Mouse (Mus musculus) hindbrain, embryonic 15.5 days (tissue): Measurements from ENCODE around the gene Scamp2. TPM values are rescaled to one million over a fixed set of nuclear protein-coding genes. Genes with fewer than 3 reads are reported as not detected.

Experiments
- ATAC-seq: fragments of 200-750 bp; cut with Nextera tagmentation; 2 replicates; pipeline ENCODE4 v1.8.0; 2017; ENCODE audit warnings: low read depth, moderate number of reproducible peaks, moderate TSS enrichment; ENCODE audit not compliant: low FRiP score
- H3K27ac ChIP-seq: fragments of 300-500 bp; sonication (generic); replicated peaks from 2 replicates; pipeline ENCODE4 v1.5.1; 2015; ENCODE audit warnings: mild to moderate bottlenecking, inconsistent platforms
- H3K27me3 ChIP-seq: fragments of 300-500 bp; sonication (generic); 2 replicates; pipeline ENCODE4 v1.6.1; 2015; ENCODE audit warnings: control low read depth, inconsistent platforms
- H3K36me3 ChIP-seq: fragments of 300-500 bp; sonication (generic); 2 replicates; pipeline ENCODE4 v1.6.1; 2015; ENCODE audit warnings: control low read depth, inconsistent platforms
- H3K4me1 ChIP-seq: fragments of 300-500 bp; sonication (generic); replicated peaks from 2 replicates; pipeline ENCODE4 v1.6.1; 2015; ENCODE audit warnings: control low read depth, inconsistent platforms
- H3K4me2 ChIP-seq: fragments of 300-500 bp; sonication (generic); 2 replicates; pipeline ENCODE4 v1.6.1; 2015; ENCODE audit warnings: moderate library complexity, mild to moderate bottlenecking, inconsistent platforms
- H3K4me3 ChIP-seq: fragments of 300-500 bp; sonication (generic); 2 replicates; pipeline ENCODE4 v1.5.1; 2015; ENCODE audit warnings: mild to moderate bottlenecking, inconsistent platforms
- H3K9ac ChIP-seq: fragments of 300-500 bp; sonication (generic); 2 replicates; pipeline ENCODE4 v1.6.1; 2015; ENCODE audit warnings: inconsistent platforms
- H3K9me3 ChIP-seq: fragments of 300-500 bp; sonication (generic); 2 replicates; pipeline ENCODE4 v1.6.1; 2016; ENCODE audit warnings: control low read depth, inconsistent platforms
- WGBS: fragments of 180-500 bp; shearing (Covaris S2); methylation state at CpG from one replicate; pipeline ENCODE4 v1.1.7; 2015; 5-methylcytosine and 5-hydroxymethylcytosine counted together
- polyA plus RNA-seq: library from polyadenylated mRNA; unstranded; fragments of >200 nt; fragmentation: Nextera tagmentation; extraction: Ambion mirVana; gene quantifications from 2 replicates; pipeline ENCODE4 v1.2.1, GENCODE M21; 2015

Scamp2 gene
- polyA plus RNA-seq, 1 experiment from 2014 or later, result 48.9 TPM

- WGBS, result 62% methylated on average over 2 of the region's 2 CpGs
- Histone ChIP-seq H3K27ac (no peak overlapping the region), H3K9me3 (no peaks in the 10 kb centered on the region), H3K36me3 (no peaks in the 10 kb centered on the region), H3K4me3 (no peak overlapping the region), H3K4me1 (peaks cover 25% of the 10 kb centered on the region), H3K9ac (no peak overlapping the region), H3K4me2 (no peak overlapping the region), H3K27me3 (peaks cover 14% of the 10 kb centered on the region)
- ATAC-seq, result no peak
Observed at GRCm38 (mm10) chr9:57601353-57601706, 40.6 kb downstream of the Scamp2 start.

GRCm38 (mm10) chr9:57602098-57602497 lies 41.4 kb downstream of the Scamp2 start:
- ATAC-seq, result no peak

GRCm38 (mm10) chr9:57604875-57605274 lies 44.1 kb downstream of the Scamp2 start:
- 82% methylated on average over 4 of the region's 4 CpGs for WGBS
- ATAC-seq, result no peak
- H3K4me3 ChIP-seq, result no peak overlapping the region
- H3K9me3 ChIP-seq, result no peaks in the 10 kb centered on the region
- no peak overlapping the region for H3K27ac ChIP-seq
- H3K9ac ChIP-seq, result no peak overlapping the region
- H3K4me2 ChIP-seq, result no peak overlapping the region
- peaks cover 20% of the 10 kb centered on the region for H3K27me3 ChIP-seq
- no peaks in the 10 kb centered on the region for H3K36me3 ChIP-seq
- peaks cover 19% of the 10 kb centered on the region for H3K4me1 ChIP-seq

More at GRCm38 (mm10) chr9:57602098-57602497, 41.4 kb downstream of the Scamp2 start:
- 73% methylated on average over 8 of the region's 8 CpGs for WGBS
- no peaks in the 10 kb centered on the region for H3K9me3 ChIP-seq
- H3K27me3 ChIP-seq, result peaks cover 20% of the 10 kb centered on the region
- no peak overlapping the region for H3K27ac ChIP-seq
- no peak overlapping the region for H3K4me2 ChIP-seq
- H3K4me1 ChIP-seq, result peaks cover 28% of the 10 kb centered on the region
- H3K36me3 ChIP-seq, result no peaks in the 10 kb centered on the region
- no peak overlapping the region for H3K4me3 ChIP-seq
- H3K9ac ChIP-seq, result no peak overlapping the region

GRCm38 (mm10) chr9:57605503-57605902 lies 44.8 kb downstream of the Scamp2 start:
- Histone ChIP-seq H3K4me1 (peaks cover 18% of the 10 kb centered on the region), H3K27me3 (peaks cover 20% of the 10 kb centered on the region), H3K9ac (no peak overlapping the region), H3K27ac (no peak overlapping the region), H3K36me3 (no peaks in the 10 kb centered on the region), H3K4me2 (peak overlapping the region; percentile 54; the same call in 1 of the 2 replicates), H3K9me3 (no peaks in the 10 kb centered on the region), H3K4me3 (no peak overlapping the region)
- no peak for ATAC-seq
- WGBS, result 24% methylated on average over 9 of the region's 9 CpGs

- peaks cover 11% of the 10 kb centered on the region for H3K4me1 ChIP-seq
- H3K36me3 ChIP-seq, result no peaks in the 10 kb centered on the region
- WGBS, result 5% methylated on average over 24 of the region's 24 CpGs
- H3K27ac ChIP-seq, result no peak within 1 kb of the TSS
- peak within 1 kb of the TSS; percentile 25 for H3K4me3 ChIP-seq
- no peaks in the 10 kb centered on the region for H3K9me3 ChIP-seq
- peak; percentile 63; the same call in 1 of the 2 replicates for ATAC-seq
- H3K27me3 ChIP-seq, result peaks cover 20% of the 10 kb centered on the region
- 0 out of 2 replicates have a peak within 1 kb of the TSS, but pooled peaks have one; percentile 11 for H3K9ac ChIP-seq
- peak within 1 kb of the TSS; percentile 54 for H3K4me2 ChIP-seq
Observed at GRCm38 (mm10) chr9:57606139-57606851, 45.6 kb downstream of the Scamp2 start, which contains the start of gene Cplx3. Gene Cplx3 (minus strand): TSS chr9:57606281.

GRCm38 (mm10) chr9:57609803-57610202 lies 49.1 kb downstream of the Scamp2 start:
- Histone ChIP-seq H3K27ac (no peak overlapping the region), H3K4me3 (no peak overlapping the region), H3K4me2 (no peak overlapping the region), H3K9me3 (no peaks in the 10 kb centered on the region), H3K4me1 (peaks cover 11% of the 10 kb centered on the region), H3K36me3 (no peaks in the 10 kb centered on the region), H3K9ac (no peak overlapping the region), H3K27me3 (peaks cover 20% of the 10 kb centered on the region)
- WGBS, result 67% methylated on average over 3 of the region's 3 CpGs
- no peak for ATAC-seq

GRCm38 (mm10) chr9:57610359-57610826 lies 49.6 kb downstream of the Scamp2 start:
- Histone ChIP-seq H3K27ac (no peak overlapping the region), H3K4me1 (peaks cover 11% of the 10 kb centered on the region), H3K4me3 (no peak overlapping the region), H3K36me3 (no peaks in the 10 kb centered on the region), H3K27me3 (peaks cover 14% of the 10 kb centered on the region), H3K9me3 (no peaks in the 10 kb centered on the region), H3K4me2 (no peak overlapping the region), H3K9ac (no peak overlapping the region)
- no peak for ATAC-seq
- WGBS, result 51% methylated on average over 3 of the region's 3 CpGs

- no peak overlapping the region for H3K9ac ChIP-seq
- 87% methylated on average over 7 of the region's 7 CpGs for WGBS
- H3K4me1 ChIP-seq, result no peaks in the 10 kb centered on the region
- no peak overlapping the region for H3K4me2 ChIP-seq
- no peak overlapping the region for H3K27ac ChIP-seq
- no peaks in the 10 kb centered on the region for H3K27me3 ChIP-seq
- no peaks in the 10 kb centered on the region for H3K36me3 ChIP-seq
- H3K9me3 ChIP-seq, result no peaks in the 10 kb centered on the region
- ATAC-seq, result no peak
- no peak overlapping the region for H3K4me3 ChIP-seq
Observed at GRCm38 (mm10) chr9:57612587-57612986, 51.8 kb downstream of the Scamp2 start.

GRCm38 (mm10) chr9:57613975-57614374 lies 53.2 kb downstream of the Scamp2 start:
- Histone ChIP-seq H3K4me2 (no peak overlapping the region), H3K36me3 (no peaks in the 10 kb centered on the region), H3K4me3 (no peak overlapping the region), H3K9me3 (no peaks in the 10 kb centered on the region), H3K9ac (no peak overlapping the region), H3K27ac (no peak overlapping the region), H3K4me1 (no peaks in the 10 kb centered on the region), H3K27me3 (no peaks in the 10 kb centered on the region)
- ATAC-seq, result no peak
- 87% methylated on average over 7 of the region's 7 CpGs for WGBS

GRCm38 (mm10) chr9:57614786-57615185 lies 54.0 kb downstream of the Scamp2 start:
- H3K9me3 ChIP-seq, result no peaks in the 10 kb centered on the region
- H3K4me2 ChIP-seq, result no peak overlapping the region
- no peaks in the 10 kb centered on the region for H3K36me3 ChIP-seq
- no peak overlapping the region for H3K27ac ChIP-seq
- ATAC-seq, result no peak
- WGBS, result 87% methylated on average over 4 of the region's 4 CpGs
- no peak overlapping the region for H3K9ac ChIP-seq
- no peak overlapping the region for H3K4me3 ChIP-seq
- H3K27me3 ChIP-seq, result no peaks in the 10 kb centered on the region
- H3K4me1 ChIP-seq, result no peaks in the 10 kb centered on the region

- Histone ChIP-seq H3K27ac (no peak overlapping the region), H3K9ac (no peak overlapping the region), H3K4me2 (no peak overlapping the region), H3K4me3 (no peak overlapping the region), H3K36me3 (no peaks in the 10 kb centered on the region), H3K9me3 (no peaks in the 10 kb centered on the region), H3K27me3 (no peaks in the 10 kb centered on the region), H3K4me1 (no peaks in the 10 kb centered on the region)
- 88% methylated on average over 8 of the region's 8 CpGs for WGBS
- no peak for ATAC-seq
Observed at GRCm38 (mm10) chr9:57617556-57618169, 56.9 kb downstream of the Scamp2 start.

- no peak for ATAC-seq
- Histone ChIP-seq H3K4me2 (no peak overlapping the region), H3K36me3 (no peaks in the 10 kb centered on the region), H3K9me3 (no peaks in the 10 kb centered on the region), H3K4me3 (no peak overlapping the region), H3K4me1 (no peaks in the 10 kb centered on the region), H3K27ac (no peak overlapping the region), H3K9ac (no peak overlapping the region), H3K27me3 (no peaks in the 10 kb centered on the region)
- WGBS, result 84% methylated on average over 8 of the region's 8 CpGs
Observed at GRCm38 (mm10) chr9:57618854-57619253, 58.1 kb downstream of the Scamp2 start.
